Mouse (Mus musculus): ENCODE measurements around the gene Gm1113.

- TF ChIP-seq CTCF (IDR thresholded peaks at IDR 0.05; ENCODE audit: low read depth, low read length): no peak
- TF ChIP-seq GATA1 (IDR thresholded peaks at IDR 0.05; ENCODE audit: borderline replicate concordance, low read length): no peak
- TF ChIP-seq TAL1 (conservative IDR thresholded peaks at IDR 0.05; ENCODE audit: low read depth, low read length): no peak
- TF ChIP-seq POLR2AphosphoS5 (IDR thresholded peaks at IDR 0.05; ENCODE audit: insufficient replicate concordance, low read depth, low read length): no peak
Measured at GRCm38 (mm10) chr9:35518169-35518568, at the start of gene Gm1113.
